Mouse (Mus musculus) lung, embryonic 15.5 days (tissue): ENCODE results near the gene 2700081O15Rik. TPM values are rescaled to one million over a fixed set of nuclear protein-coding genes. Genes with fewer than 3 reads are reported as not detected.

ENCODE experiments used
- ATAC-seq: fragments of 200-750 bp; cut with Nextera tagmentation; 2 replicates; pipeline ENCODE4 v1.8.0; 2017; ENCODE audit warnings: moderate number of reproducible peaks, borderline replicate concordance; ENCODE audit not compliant: low FRiP score, low TSS enrichment; ENCODE audit errors: extremely low read depth
- H3K27ac ChIP-seq: fragments of 300-500 bp; sonication (generic); 2 replicates; pipeline ENCODE4 v1.5.1; 2015; ENCODE audit warnings: moderate library complexity, mild to moderate bottlenecking, inconsistent platforms
- H3K27me3 ChIP-seq: fragments of 300-500 bp; sonication (generic); 2 replicates; pipeline ENCODE4 v1.6.1; 2015; ENCODE audit warnings: inconsistent platforms
- H3K36me3 ChIP-seq: fragments of 300-500 bp; sonication (generic); 2 replicates; pipeline ENCODE4 v1.6.1; 2015; ENCODE audit warnings: inconsistent platforms
- H3K4me1 ChIP-seq: fragments of 300-500 bp; sonication (generic); 2 replicates; pipeline ENCODE4 v1.6.1; 2015; ENCODE audit warnings: inconsistent platforms
- H3K4me2 ChIP-seq: fragments of 300-500 bp; sonication (generic); 2 replicates; pipeline ENCODE4 v1.6.1; 2015; ENCODE audit warnings: inconsistent platforms, mild to moderate bottlenecking, moderate library complexity
- H3K4me3 ChIP-seq: fragments of 300-500 bp; sonication (generic); 2 replicates; pipeline ENCODE4 v1.5.1; 2015; ENCODE audit warnings: mild to moderate bottlenecking, inconsistent platforms
- H3K9ac ChIP-seq: fragments of 300-500 bp; sonication (generic); 2 replicates; pipeline ENCODE4 v1.6.1; 2015; ENCODE audit warnings: inconsistent platforms
- H3K9me3 ChIP-seq: fragments of 300-500 bp; sonication (generic); 2 replicates; pipeline ENCODE4 v1.6.1; 2016; ENCODE audit warnings: inconsistent platforms
- WGBS: fragments of 180-500 bp; shearing (Covaris S2); methylation state at CpG from one replicate; pipeline ENCODE4 v1.1.7; 2015; 5-methylcytosine and 5-hydroxymethylcytosine counted together
- microRNA-seq: library from miRNA; unstranded; fragments of <30 nt; microRNA quantifications from one replicate; pipeline ENCODE4, GENCODE M21; 2016
- polyA plus RNA-seq: library from polyadenylated mRNA; unstranded; fragments of >200 nt; fragmentation: Nextera tagmentation; extraction: Ambion mirVana; gene quantifications from 2 replicates; pipeline ENCODE4 v1.2.1, GENCODE M21; 2015

Gene 2700081O15Rik
- polyA plus RNA-seq, 1 experiment from 2014 or later: 6.8 TPM

- Histone ChIP-seq H3K27ac (no peak overlapping the region), H3K36me3 (no peaks in the 10 kb centered on the region), H3K4me2 (no peak overlapping the region), H3K4me1 (peaks cover 9% of the 10 kb centered on the region; the same call in 1 of the 2 replicates), H3K9me3 (no peaks in the 10 kb centered on the region), H3K9ac (no peak overlapping the region), H3K4me3 (no peak overlapping the region), H3K27me3 (no peaks in the 10 kb centered on the region)
- ATAC-seq: no peak
- 43% methylated on average over 14 of the region's 14 CpGs for WGBS
Observed at GRCm38 (mm10) chr19:7441493-7441892, 24.1 kb downstream of the 2700081O15Rik start.

GRCm38 (mm10) chr19:7445105-7445504 is 27.7 kb downstream of the 2700081O15Rik start:
- no peaks in the 10 kb centered on the region for H3K27me3 ChIP-seq
- no peak overlapping the region for H3K4me3 ChIP-seq
- H3K27ac ChIP-seq: no peak overlapping the region
- H3K9me3 ChIP-seq: no peaks in the 10 kb centered on the region
- WGBS: 61% methylated on average over 2 of the region's 2 CpGs
- H3K9ac ChIP-seq: no peak overlapping the region
- no peak for ATAC-seq
- no peaks in the 10 kb centered on the region for H3K36me3 ChIP-seq
- H3K4me1 ChIP-seq: 0 out of 2 replicates have a peak, but pooled peaks cover 5% of the 10 kb centered on the region
- H3K4me2 ChIP-seq: no peak overlapping the region

- no peak for ATAC-seq
- no peaks in the 10 kb centered on the region for H3K27me3 ChIP-seq
- whole genome bisulfite sequencing: 58% methylated on average over 1 of the region's 1 CpGs
Observed at GRCm38 (mm10) chr19:7445596-7445995, 28.2 kb downstream of the 2700081O15Rik start.

GRCm38 (mm10) chr19:7456803-7457202 is 39.4 kb downstream of the 2700081O15Rik start:
- Histone ChIP-seq H3K27me3 (no peaks in the 10 kb centered on the region), H3K4me1 (no peaks in the 10 kb centered on the region), H3K4me2 (no peak overlapping the region), H3K4me3 (no peak overlapping the region), H3K9ac (no peak overlapping the region), H3K9me3 (no peaks in the 10 kb centered on the region), H3K36me3 (peaks cover 10% of the 10 kb centered on the region), H3K27ac (no peak overlapping the region)
- no peak for ATAC-seq
- whole genome bisulfite sequencing: 56% methylated on average over 2 of the region's 2 CpGs

More at GRCm38 (mm10) chr19:7445596-7445995, 28.2 kb downstream of the 2700081O15Rik start:
- Histone ChIP-seq H3K27ac (no peak overlapping the region), H3K4me3 (no peak overlapping the region), H3K9me3 (no peaks in the 10 kb centered on the region), H3K4me1 (0 out of 2 replicates have a peak, but pooled peaks cover 5% of the 10 kb centered on the region), H3K9ac (no peak overlapping the region), H3K36me3 (no peaks in the 10 kb centered on the region), H3K4me2 (no peak overlapping the region)

- Histone ChIP-seq H3K27me3 (no peaks in the 10 kb centered on the region), H3K36me3 (peaks cover 10% of the 10 kb centered on the region), H3K4me3 (no peak overlapping the region), H3K9me3 (no peaks in the 10 kb centered on the region), H3K27ac (no peak overlapping the region), H3K4me1 (no peaks in the 10 kb centered on the region), H3K4me2 (no peak overlapping the region), H3K9ac (no peak overlapping the region)
- no peak for ATAC-seq
Observed at GRCm38 (mm10) chr19:7458901-7459300, 41.5 kb downstream of the 2700081O15Rik start.

- H3K4me3 ChIP-seq: no peak overlapping the region
- WGBS: 78% methylated on average over 2 of the region's 2 CpGs
- no peak for ATAC-seq
Observed at GRCm38 (mm10) chr19:7459370-7459769, 41.9 kb downstream of the 2700081O15Rik start.

GRCm38 (mm10) chr19:7467915-7468314 is 50.5 kb downstream of the 2700081O15Rik start:
- Histone ChIP-seq H3K27ac (no peak overlapping the region), H3K27me3 (no peaks in the 10 kb centered on the region), H3K4me3 (no peak overlapping the region), H3K9ac (no peak overlapping the region), H3K4me2 (no peak overlapping the region), H3K36me3 (peaks cover 7% of the 10 kb centered on the region; the same call in 1 of the 2 replicates), H3K4me1 (no peaks in the 10 kb centered on the region), H3K9me3 (no peaks in the 10 kb centered on the region)
- ATAC-seq: no peak

More at GRCm38 (mm10) chr19:7459370-7459769, 41.9 kb downstream of the 2700081O15Rik start:
- Histone ChIP-seq H3K9me3 (no peaks in the 10 kb centered on the region), H3K4me1 (no peaks in the 10 kb centered on the region), H3K27me3 (no peaks in the 10 kb centered on the region), H3K9ac (no peak overlapping the region), H3K27ac (no peak overlapping the region), H3K4me2 (no peak overlapping the region), H3K36me3 (peaks cover 10% of the 10 kb centered on the region)

- ATAC-seq: no peak
- H3K4me1 ChIP-seq: no peaks in the 10 kb centered on the region
- H3K27me3 ChIP-seq: no peaks in the 10 kb centered on the region
- H3K9ac ChIP-seq: no peak overlapping the region
- H3K9me3 ChIP-seq: no peaks in the 10 kb centered on the region
- H3K27ac ChIP-seq: no peak overlapping the region
- H3K4me2 ChIP-seq: no peak overlapping the region
- peaks cover 11% of the 10 kb centered on the region; the same call in 1 of the 2 replicates for H3K36me3 ChIP-seq
- H3K4me3 ChIP-seq: no peak overlapping the region
- WGBS: 91% methylated on average over 2 of the region's 2 CpGs
Observed at GRCm38 (mm10) chr19:7470643-7471042, 53.2 kb downstream of the 2700081O15Rik start.

Small RNAs within 50 kb of the gene (microRNA-seq; reads per million reads assigned to microRNA genes)
- 1.9 reads per million, percentile 4 among the genes with 10 or more reads in this experiment for gene Mir6991

Other genes with a start within 250 kb of the 2700081O15Rik start
- gene Otub1, start 211.3 kb upstream of the 2700081O15Rik start, polyA plus RNA-seq: 188 and 194 TPM in 2 replicates
- gene Cox8a, start 200.0 kb upstream of the 2700081O15Rik start, polyA plus RNA-seq: 793 and 848 TPM in 2 replicates
- gene Naa40, start 176.4 kb upstream of the 2700081O15Rik start, polyA plus RNA-seq: 55.1 and 61.5 TPM in 2 replicates
- gene Rcor2, start 150.3 kb upstream of the 2700081O15Rik start, polyA plus RNA-seq: 9.7 and 12.4 TPM in 2 replicates
- 42.9 and 49.0 TPM in 2 replicates for gene Mark2, start 75.8 kb upstream of the 2700081O15Rik start, polyA plus RNA-seq
- gene Spindoc, start 34.6 kb upstream of the 2700081O15Rik start, polyA plus RNA-seq: 27.9 and 28.3 TPM in 2 replicates
- 132 and 138 TPM in 2 replicates for gene Rtn3, start 65.7 kb downstream of the 2700081O15Rik start, polyA plus RNA-seq
- 19.7 and 21.2 TPM in 2 replicates for gene Atl3, start 76.4 kb downstream of the 2700081O15Rik start, polyA plus RNA-seq
- 13.1 and 16.6 TPM in 2 replicates for gene Pla2g16, start 139.8 kb downstream of the 2700081O15Rik start, polyA plus RNA-seq
- 1.1 and 1.6 TPM in 2 replicates for gene Lgals12, start 189.6 kb downstream of the 2700081O15Rik start, polyA plus RNA-seq
- gene Hrasls5, start 194.9 kb downstream of the 2700081O15Rik start, polyA plus RNA-seq: 0.26 TPM in 1 of 2 replicates, not detected in the other